25 mouse cellular contexts compared by ENCODE assay signal in genomic region chr15:80538075-80538474, GRCm38 (mm10). TPM values are rescaled to one million over a fixed set of nuclear protein-coding genes. Genes with fewer than 3 reads are reported as not detected.
A peak's percentile ranks its signal among the peaks of the same experiment; 100 is the strongest.
DNase-seq lines count a peak whose midpoint lies in the region; TF ChIP-seq lines count a peak whose summit lies in the region.
"Had no signal": no experiment of that assay in that cellular context is flagged by ENCODE, and none has a peak within 500 bp of the region (broad histone marks: within the 10 kb centered on the region; RNA-seq: fewer than 3 reads in every experiment).

No protein-coding gene starts in this region.

- H3K4me1 ChIP-seq in spleen, adult 2 months (ENCODE audit: control insufficient read depth, insufficient read depth, insufficient read length): peaks cover 16% of the 10 kb centered on the region; the same call in 1 of the 2 replicates
- H3K4me1 ChIP-seq: embryonic facial prominence, embryonic 12.5 days; forebrain, embryonic 15.5 days had no signal

- TF ChIP-seq POLR2A in spleen, adult 2 months (IDR thresholded peaks at IDR 0.05; ENCODE audit: low read depth, low read length): no peak

- H3K27ac ChIP-seq in spleen, adult 2 months (ENCODE audit: insufficient read depth, low read length): peak overlapping the region; percentile 69
- H3K27ac ChIP-seq: embryonic facial prominence, embryonic 12.5 days; forebrain, embryonic 15.5 days; hindbrain, embryonic 10.5 days; hindbrain, embryonic 14.5 days had no signal

- TF ChIP-seq CTCF in spleen, adult 2 months (IDR thresholded peaks at IDR 0.05; ENCODE audit: extremely low read depth, insufficient read depth, insufficient read length, insufficient replicate concordance): no peak

- H3K36me3 ChIP-seq in spleen, adult 2 months (ENCODE audit: control insufficient read depth, insufficient read depth, low read length): no peaks in the 10 kb centered on the region
- H3K36me3 ChIP-seq: embryonic facial prominence, embryonic 12.5 days; forebrain, embryonic 15.5 days; heart, embryonic 12.5 days; hindbrain, embryonic 10.5 days had no signal

- DNase-seq in spleen, adult 2 months (ENCODE audit: low read depth in 1 of 2, low spot score in 2 of 2): no peak
- no peak for DNase-seq in spleen, postnatal 10 days (ENCODE audit: low spot score in 2 of 2)
- peak; percentile 64 for DNase-seq in CD4-positive helper T cell, adult 2 months (ENCODE audit: low read depth, low spot score)
- peak; percentile 52 for DNase-seq in CD4-positive, CD25-positive, alpha-beta regulatory T cell, adult 2 months (ENCODE audit: low read depth, low spot score)
- peak; percentile 62 for DNase-seq in induced T-regulatory cell, adult 2 months (ENCODE audit: low read depth)
- no peak for DNase-seq in layer of hippocampus, adult 18-20 months (ENCODE audit: low spot score in 2 of 2)
- no peak for DNase-seq in cerebellum, adult 9-11 months
- DNase-seq in frontal cortex, postnatal 25 days (ENCODE audit: low spot score in 2 of 2): no peak
- DNase-seq: adrenal gland, adult 8-10 months; adrenal gland, postnatal 36 days; cerebellum, adult 2 months; cerebellum, postnatal 14 days; gastrocnemius, postnatal 10 days; heart, adult 18-20 months; heart, postnatal 10 days had no signal

- 48% methylated on average over 2 of the region's 2 CpGs for WGBS in spleen, adult 2 months

- H3K4me3 ChIP-seq in spleen, adult 2 months (ENCODE audit: extremely low read depth, insufficient read depth, insufficient read length): no peak overlapping the region
- H3K4me3 ChIP-seq: embryonic facial prominence, embryonic 12.5 days; forebrain, embryonic 15.5 days; heart, embryonic 12.5 days; hindbrain, embryonic 10.5 days had no signal

- H3K27me3 ChIP-seq in spleen, adult 2 months (ENCODE audit: control insufficient read depth, insufficient read depth, low read length): no peaks in the 10 kb centered on the region
- H3K27me3 ChIP-seq: CH12.LX; embryonic facial prominence, embryonic 12.5 days; forebrain, embryonic 15.5 days had no signal

RNA-seq across cellular contexts. Expression of gene Enthd1, which starts 26.9 kb away (rescaled TPM):
- 0.05 TPM in 2 replicates for polyA plus RNA-seq in spleen, adult 2 months (2012; rRNA removed)
- total RNA-seq in layer of hippocampus, adult 18-20 months (2021): not detected
- total RNA-seq: adrenal gland, adult 8-10 months; adrenal gland, postnatal 36 days; CH12.LX; common myeloid progenitor, adult 5-6 weeks; gastrocnemius, postnatal 10 days; gastrocnemius, postnatal 4 days; heart, adult 18-20 months; heart, postnatal 10 days had no signal
- polyA plus RNA-seq: cerebellum, adult 2 months; embryonic facial prominence, embryonic 12.5 days; forebrain, embryonic 11.5 days; forebrain, embryonic 15.5 days; heart, embryonic 12.5 days; hindbrain, embryonic 10.5 days; hindbrain, embryonic 14.5 days; Patski had no signal

RNA-seq across cellular contexts. Expression of gene Grap2, which starts 34.3 kb away (rescaled TPM):
- 54.4 and 58.2 TPM in 2 replicates for polyA plus RNA-seq in spleen, adult 2 months (2012; rRNA removed)
- total RNA-seq in layer of hippocampus, adult 18-20 months (2021): under 1 TPM; 0.05 to 0.10 TPM
- polyA plus RNA-seq: Patski had no signal

Comparison
In these comparisons a context has a peak if more than half of its experiments do, and no peak if none do; other contexts are left out.
1. DNase-seq: peak in CD4-positive helper T cell, adult 2 months (single experiment), CD4-positive, CD25-positive, alpha-beta regulatory T cell, adult 2 months (single experiment) and induced T-regulatory cell, adult 2 months (single experiment); none in spleen, adult 2 months (0 of 2), spleen, postnatal 10 days (0 of 2), layer of hippocampus, adult 18-20 months (0 of 2), cerebellum, adult 9-11 months (single experiment) and frontal cortex, postnatal 25 days (0 of 2).